Mouse (Mus musculus) T-helper 17 cell (primary cell): Measurements from ENCODE around the gene Fgr.

Experiments used
- in situ Hi-C, 2 experiments: fragments of 300-600 bp; cut with MboI, MseI; formaldehyde crosslinking; loops; 1 replicate in 1 of 2; 2 replicates in 1 of 2; pipeline ENCODE4 v1.15.1; 2025; ENCODE audit warnings: high pct_unique_total_duplicates in 2 of 2

The Fgr gene

GRCm38 (mm10) chr4:132958741-132959678 lies 14.9 kb upstream of the Fgr start:
- in situ Hi-C loops = loop anchor here in 1 of 2 experiments (5.0 kb wide), 1 partner anchor 33 kb away; no protein-coding TSS in a partner anchor

- in situ Hi-C loops = loop anchor here (5.0 kb wide), 2 partner anchors 33 to 43 kb away; no protein-coding TSS in a partner anchor
Observed at GRCm38 (mm10) chr4:132959679-132960045, 14.2 kb upstream of the Fgr start.

DNA sequence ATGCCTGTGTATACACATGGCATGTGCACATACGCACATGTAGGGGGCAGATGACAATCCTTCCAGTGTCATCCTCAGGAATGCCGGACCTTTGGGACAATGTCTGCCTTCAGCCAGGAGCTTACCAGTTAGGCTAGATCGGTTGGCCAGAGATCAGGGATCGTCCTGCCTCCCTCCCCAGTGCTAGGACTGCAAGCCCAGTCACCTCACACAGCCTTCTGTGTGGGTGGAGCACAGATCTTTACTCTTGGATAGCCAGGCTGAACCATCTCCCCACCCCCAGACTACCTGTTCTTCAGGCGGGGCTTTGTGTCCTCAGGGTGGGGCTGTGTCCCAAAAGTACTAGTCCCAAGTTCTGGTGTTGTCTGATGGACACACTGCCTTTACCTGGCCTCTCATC lies 13.6 kb upstream of the Fgr start:
- in situ Hi-C loops = loop anchor here in 1 of 2 experiments (5.0 kb wide), 1 partner anchor 42 kb away; no protein-coding TSS in a partner anchor

- in situ Hi-C loops = loop anchor here in 1 of 2 experiments (5.0 kb wide), 1 partner anchor 41 kb away; no protein-coding TSS in a partner anchor
Observed at GRCm38 (mm10) chr4:132960864-132961639, 12.8 kb upstream of the Fgr start.

DNA sequence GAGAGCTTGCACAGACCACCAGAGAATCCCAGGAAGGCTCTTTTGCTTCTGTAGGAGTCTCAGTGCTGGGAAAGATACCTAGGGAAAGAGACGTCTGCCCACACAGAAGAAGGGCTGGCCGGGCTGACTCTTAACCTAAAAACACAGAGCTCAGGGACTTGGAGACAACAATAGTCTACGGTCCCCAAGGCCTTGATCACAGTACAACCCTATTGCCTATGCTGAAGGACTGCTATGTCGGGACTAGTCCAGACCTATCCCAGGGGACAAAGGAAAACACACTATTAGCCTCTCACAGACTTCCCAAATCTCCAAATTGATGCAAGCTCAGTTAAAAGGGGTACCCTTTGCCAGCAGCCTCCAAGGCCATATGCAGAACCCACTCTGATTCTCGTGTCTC lies 12.0 kb upstream of the Fgr start:
- in situ Hi-C loops = loop anchor here in 1 of 2 experiments (5.0 kb wide), 1 partner anchor 40 kb away; no protein-coding TSS in a partner anchor

DNA sequence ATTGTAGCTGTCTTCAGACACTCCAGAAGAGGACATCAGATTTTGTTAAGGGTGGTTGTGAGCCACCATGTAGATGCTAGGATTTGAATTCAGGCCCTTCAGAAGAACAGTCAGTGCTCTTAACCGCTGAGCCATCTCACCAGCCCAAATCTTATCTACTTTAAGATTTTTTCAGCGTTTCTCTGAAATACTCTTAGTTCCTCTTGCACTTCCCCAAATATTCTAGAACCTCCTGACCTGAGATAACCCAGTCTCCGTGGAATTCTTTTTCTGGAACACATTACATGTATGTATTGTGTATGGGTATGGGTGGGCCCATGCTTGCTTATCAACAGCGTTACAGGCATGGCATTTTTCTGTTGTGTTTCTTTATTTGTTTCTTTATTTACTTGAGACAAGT lies 11.3 kb upstream of the Fgr start:
- in situ Hi-C loops = loop anchor here in 1 of 2 experiments (5.0 kb wide), 1 partner anchor 40 kb away; no protein-coding TSS in a partner anchor

DNA sequence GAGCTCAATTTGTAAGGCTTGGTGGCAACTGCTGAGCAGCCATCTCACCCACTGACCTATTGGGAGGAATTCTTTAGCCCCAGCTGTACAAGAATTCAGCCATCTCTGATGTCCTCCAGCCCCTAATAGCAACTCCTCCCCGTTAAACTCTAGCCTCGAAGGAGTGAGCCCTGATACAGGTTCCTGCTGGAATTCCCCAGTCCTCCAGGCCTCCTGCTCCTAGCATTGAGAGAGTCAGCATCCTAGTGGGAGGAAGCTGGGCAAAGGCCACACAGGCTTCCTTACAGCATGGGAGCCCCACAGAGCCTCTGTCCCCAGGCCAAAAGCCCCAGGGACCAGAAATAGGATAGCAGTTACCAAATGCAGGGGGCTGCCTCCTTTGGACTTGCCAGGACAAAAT lies 10.5 kb upstream of the Fgr start:
- in situ Hi-C loops = loop anchor here in 1 of 2 experiments (5.0 kb wide), 1 partner anchor 39 kb away; no protein-coding TSS in a partner anchor

GRCm38 (mm10) chr4:132964064-132964463 lies 9.8 kb upstream of the Fgr start:
- in situ Hi-C loops = loop anchor here in 1 of 2 experiments (5.0 kb wide), 1 partner anchor 38 kb away; no protein-coding TSS in a partner anchor

DNA sequence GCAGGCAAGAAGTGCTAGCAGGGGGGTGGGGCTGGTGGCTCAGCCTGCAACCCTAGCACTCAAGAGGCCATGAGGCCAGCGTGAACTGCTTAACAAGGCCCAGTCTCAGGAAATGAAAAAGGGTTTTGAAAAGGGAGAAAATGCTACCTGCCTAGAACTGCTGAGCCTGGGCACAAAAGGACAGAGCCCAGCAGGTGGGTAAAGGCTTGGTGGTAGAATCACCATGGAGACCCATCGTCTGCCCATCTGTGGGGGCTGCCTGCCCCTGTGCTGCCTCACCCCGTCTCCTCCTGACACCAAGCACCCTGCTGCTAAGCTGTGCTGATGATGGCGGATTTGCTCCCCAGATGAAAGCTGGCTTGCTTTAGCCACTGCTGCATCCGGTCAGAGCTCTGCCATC lies 9.4 kb upstream of the Fgr start:
- in situ Hi-C loops = loop anchor here in 1 of 2 experiments (5.0 kb wide), 1 partner anchor 38 kb away; no protein-coding TSS in a partner anchor

- in situ Hi-C loops = no loop called here
Observed at GRCm38 (mm10) chr4:132968105-132968938, 5.6 kb upstream of the Fgr start.

GRCm38 (mm10) chr4:132971601-132972000 lies 2.3 kb upstream of the Fgr start:
- in situ Hi-C loops = loop anchor here in 1 of 2 experiments (10.0 kb wide), 1 partner anchor 643 kb away; no protein-coding TSS in a partner anchor

DNA sequence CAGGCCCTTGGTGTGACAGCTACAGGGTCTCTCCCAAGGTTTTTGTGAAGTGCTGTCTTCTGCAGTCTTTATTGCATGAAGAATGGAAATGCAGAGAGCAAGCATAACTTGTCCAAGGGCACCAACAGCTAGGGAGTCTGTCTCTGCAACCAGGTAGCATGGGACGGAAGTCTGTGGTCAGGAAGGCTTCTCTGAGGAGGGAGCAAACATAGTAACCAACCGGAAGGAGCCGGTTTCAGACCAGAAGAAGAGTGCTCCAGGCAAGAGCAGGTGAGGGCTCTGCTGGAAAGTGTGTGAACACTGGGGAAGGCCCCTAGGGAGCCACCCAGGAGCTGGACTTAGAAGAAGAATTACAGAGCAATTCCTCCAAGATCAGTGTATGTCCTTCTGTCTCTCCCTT lies 1.8 kb upstream of the Fgr start:
- in situ Hi-C loops = loop anchor here in 1 of 2 experiments (10.0 kb wide), 1 partner anchor 643 kb away; no protein-coding TSS in a partner anchor

DNA sequence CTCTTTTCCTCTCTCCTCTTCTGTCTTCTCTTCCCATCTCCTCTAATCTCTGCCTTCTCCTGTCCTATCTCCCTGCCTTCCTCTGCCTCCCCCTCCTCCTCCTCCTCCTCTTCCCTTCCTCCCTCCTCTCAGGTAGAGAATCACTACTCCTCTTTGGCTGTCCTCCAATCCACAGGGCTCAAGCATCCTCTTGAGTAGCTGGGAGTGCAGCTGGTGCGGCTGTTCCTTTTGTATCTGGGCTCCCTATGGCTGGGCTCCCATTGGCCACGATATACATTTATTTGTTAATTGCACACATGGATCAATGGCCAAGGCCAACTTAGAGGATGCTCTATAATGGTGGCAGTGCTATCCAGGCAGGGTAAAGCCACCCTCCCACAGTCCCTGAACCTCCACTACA lies 1.3 kb upstream of the Fgr start:
- in situ Hi-C loops = loop anchor here in 1 of 2 experiments (10.0 kb wide), 1 partner anchor 642 kb away; no protein-coding TSS in a partner anchor

DNA sequence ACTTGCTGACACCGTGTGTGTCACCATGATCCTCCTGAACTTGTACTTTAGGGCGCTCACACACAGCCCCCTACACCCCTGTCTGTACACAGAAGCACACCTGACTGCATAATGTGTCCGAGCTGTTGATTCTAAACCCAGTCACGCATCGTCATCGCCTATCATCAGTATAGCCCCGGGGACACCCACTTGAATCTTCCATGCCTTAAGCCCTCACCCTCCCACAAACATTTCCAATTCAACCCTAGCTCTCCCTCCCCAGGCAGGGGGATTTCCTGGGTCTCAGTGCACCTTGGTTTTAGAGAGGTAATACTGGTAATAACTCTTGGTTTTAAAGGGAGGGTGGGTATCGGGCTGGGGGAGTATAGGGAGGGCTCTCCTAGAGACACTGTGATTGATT lies 709 bp upstream of the Fgr start:
- in situ Hi-C loops = loop anchor here in 1 of 2 experiments (10.0 kb wide), 1 partner anchor 642 kb away; no protein-coding TSS in a partner anchor

- in situ Hi-C loops = loop anchor here in 1 of 2 experiments (10.0 kb wide), 1 partner anchor 640 kb away; no protein-coding TSS in a partner anchor
Observed at GRCm38 (mm10) chr4:132974904-132975303, 1.0 kb downstream of the Fgr start.

- in situ Hi-C loops = loop anchor here in 1 of 2 experiments (10.0 kb wide), 1 partner anchor 639 kb away; no protein-coding TSS in a partner anchor
Observed at GRCm38 (mm10) chr4:132975791-132976190, 1.9 kb downstream of the Fgr start.

- in situ Hi-C loops = loop anchor here in 1 of 2 experiments (10.0 kb wide), 1 partner anchor 638 kb away; no protein-coding TSS in a partner anchor
Observed at GRCm38 (mm10) chr4:132976729-132977128, 2.8 kb downstream of the Fgr start.

DNA sequence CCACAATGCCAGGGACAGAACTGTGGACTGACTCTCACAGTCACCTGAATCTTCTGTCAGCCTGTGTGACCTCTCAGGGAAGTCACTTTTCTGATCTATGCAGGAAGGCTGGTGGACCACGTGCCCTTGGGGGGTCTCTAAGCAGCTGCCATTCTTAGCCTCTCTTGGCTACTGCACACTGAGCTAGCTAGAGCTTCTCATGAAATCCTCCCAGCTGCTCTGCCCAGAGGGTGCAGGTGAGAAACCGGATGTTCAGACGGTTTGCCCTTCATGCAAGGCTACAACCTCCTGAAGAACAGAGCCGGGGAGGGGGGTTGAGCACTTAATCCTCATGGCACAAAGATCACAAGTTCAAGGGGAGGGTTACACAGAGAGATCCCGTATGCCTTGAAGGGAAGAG lies 3.7 kb downstream of the Fgr start:
- in situ Hi-C loops = loop anchor here in 1 of 2 experiments (10.0 kb wide), 1 partner anchor 637 kb away; no protein-coding TSS in a partner anchor

DNA sequence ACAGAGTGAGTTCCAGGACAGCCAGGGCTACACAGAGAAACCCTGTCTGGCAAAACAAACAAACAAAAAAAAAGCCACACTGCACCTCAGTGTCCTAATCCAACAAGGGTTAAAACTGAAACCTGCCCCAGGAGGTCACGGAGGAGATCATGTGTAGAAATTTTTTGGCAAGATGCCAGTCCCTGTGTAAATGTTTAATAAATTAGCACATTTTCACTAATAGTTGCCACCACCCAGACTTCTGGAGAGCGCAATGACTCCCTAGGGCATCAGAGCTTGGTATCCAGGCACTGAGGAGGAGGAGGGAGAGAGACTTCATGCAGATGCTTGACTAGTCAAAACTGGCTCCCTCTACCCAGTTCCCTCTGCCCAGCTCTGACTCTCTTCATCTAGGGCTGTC lies 5.3 kb downstream of the Fgr start:
- in situ Hi-C loops = loop anchor here in 1 of 2 experiments (10.0 kb wide), 1 partner anchor 636 kb away; no protein-coding TSS in a partner anchor

DNA sequence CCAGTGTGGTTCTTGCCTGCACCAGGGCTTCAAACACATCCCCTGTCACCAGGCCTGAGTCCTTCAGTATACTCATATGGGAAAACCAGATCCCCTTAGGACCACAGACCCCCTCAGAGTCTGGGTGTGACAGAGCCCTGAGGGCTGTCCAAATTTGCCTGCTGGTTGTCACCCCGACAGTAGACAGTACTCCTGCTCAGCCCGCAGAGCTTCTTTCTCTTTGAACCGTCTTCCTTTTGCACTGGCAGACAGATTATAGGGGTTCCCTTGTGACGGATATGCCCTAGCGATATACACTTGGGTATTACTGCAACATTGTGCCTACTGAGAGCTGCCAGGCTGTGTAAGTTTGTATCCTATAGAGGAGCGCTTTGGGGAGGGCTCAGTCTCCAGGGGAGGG lies 7.7 kb downstream of the Fgr start:
- in situ Hi-C loops = no loop called here
